Mouse (Mus musculus): Measurements from ENCODE around the gene Ascc1.

- peak; percentile 100 for TF ChIP-seq EP300 (IDR thresholded peaks at IDR 0.05)
- TF ChIP-seq CTCF (IDR thresholded peaks at IDR 0.05) = no peak
These were observed 32.7 kb upstream of the Ascc1 start for GRCm38 (mm10) chr10:59969821-59970449.

All from lung, postnatal 0 days (tissue).